Mouse (Mus musculus) erythroblast, adult 5-6 weeks (primary cell): ENCODE data around the gene Slc22a5. TPM values are rescaled to one million over a fixed set of nuclear protein-coding genes. Genes with fewer than 3 reads are reported as not detected.

Experiments used
- ATAC-seq: replicated peaks from 2 replicates; pipeline ENCODE4 v1.8.0; 2016; ENCODE audit warnings: moderate number of reproducible peaks, mild to moderate bottlenecking, moderate TSS enrichment, inconsistent platforms; ENCODE audit not compliant: poor library complexity, low FRiP score, severe bottlenecking
- total RNA-seq, 2 experiments: library from RNA; stranded (forward) in 1 of 2; stranded (reverse) in 1 of 2; fragments of 150-400 nt in 1 of 2; fragments of 200-764, 138-1000 nt in 1 of 2; gene quantifications; 2 replicates each; pipeline versions ENCODE4 v1.2.3 to v1.2.4; 2015 to 2017; ENCODE audit warnings: low replicate concordance in 2 of 2

Slc22a5 gene
- total RNA-seq, 2 experiments from 2014 or later: 2.1 to 2.4 TPM

DNA sequence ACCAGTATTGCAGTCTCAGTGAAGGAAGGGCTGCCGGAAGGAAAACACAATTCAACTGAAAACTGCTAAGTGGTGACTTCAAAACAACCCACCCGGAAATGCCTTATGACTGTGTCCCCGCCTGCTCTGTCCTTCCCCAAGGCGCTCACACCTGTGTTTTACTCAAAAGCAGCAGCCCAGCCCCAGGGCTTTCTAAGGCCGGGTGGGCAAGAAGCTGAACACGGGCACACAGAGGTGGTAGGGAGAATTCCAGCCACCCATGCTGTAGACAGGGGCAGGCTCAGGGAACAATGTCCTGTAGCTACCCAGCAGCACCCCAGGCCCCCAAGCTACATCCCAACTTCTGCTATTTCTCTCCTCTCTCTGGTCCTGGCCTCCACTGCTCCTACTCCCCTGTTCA, 45.8 kb downstream of the Slc22a5 start:
- ATAC-seq: no peak

DNA sequence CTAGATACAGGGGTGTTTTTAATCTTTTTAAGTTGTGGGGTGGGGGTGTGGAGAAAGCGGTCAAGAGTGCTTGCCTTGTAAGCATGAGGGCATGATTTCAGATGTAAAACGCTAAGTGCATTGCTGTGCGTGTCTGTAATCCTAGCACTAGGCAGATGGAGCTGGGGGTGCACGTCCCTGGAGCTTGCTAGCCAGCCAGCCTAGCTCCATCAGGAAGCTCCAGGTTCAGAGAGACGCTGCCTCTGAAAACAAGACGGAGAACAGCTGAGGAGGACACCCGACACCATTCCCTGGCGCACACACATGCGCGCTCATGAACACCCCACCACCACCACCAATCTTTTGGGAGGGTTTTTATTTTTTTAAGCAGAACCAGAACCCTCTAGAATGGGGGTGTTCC, 48.4 kb downstream of the Slc22a5 start:
- no peak for ATAC-seq

DNA sequence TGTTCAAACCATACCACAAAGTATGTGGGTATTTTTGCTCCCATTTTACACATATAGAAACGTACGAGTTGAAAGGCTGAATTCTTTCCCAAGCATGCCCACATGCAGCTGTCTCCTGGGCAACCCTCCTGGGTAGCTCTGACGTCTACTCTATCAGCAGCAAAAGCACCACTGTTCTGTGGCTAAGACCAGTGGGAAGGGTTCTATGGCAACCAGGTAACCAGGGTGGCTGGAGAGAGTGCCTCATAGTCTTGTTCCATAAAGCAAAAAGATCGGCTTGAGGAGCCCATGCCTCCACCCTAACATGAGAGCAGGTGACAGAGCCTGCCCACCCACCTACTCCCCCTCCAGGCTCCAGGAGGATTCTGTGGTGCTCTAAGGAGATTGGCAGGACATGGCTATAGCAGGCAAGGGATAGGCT, 49.3 kb downstream of the Slc22a5 start:
- ATAC-seq: no peak

DNA sequence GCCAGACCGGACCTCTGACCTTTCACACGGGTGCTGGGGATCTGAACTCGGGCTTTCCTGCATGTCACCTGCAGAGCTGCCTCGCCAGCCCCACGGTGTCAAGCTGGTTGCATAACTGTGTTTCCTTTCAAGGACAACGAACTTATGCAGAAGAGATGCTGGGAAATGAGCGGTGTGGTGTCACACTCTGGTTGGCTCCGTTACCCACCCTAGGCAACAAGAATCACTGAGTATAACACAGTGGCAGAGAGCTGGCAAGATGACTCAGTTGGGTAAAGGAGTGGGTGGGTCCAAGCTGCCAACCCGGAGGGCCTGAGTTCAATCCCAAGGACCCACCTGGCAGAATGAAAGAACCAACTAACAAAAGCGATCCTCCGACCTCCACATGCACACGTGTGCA, 49.9 kb downstream of the Slc22a5 start:
- no peak for ATAC-seq

DNA sequence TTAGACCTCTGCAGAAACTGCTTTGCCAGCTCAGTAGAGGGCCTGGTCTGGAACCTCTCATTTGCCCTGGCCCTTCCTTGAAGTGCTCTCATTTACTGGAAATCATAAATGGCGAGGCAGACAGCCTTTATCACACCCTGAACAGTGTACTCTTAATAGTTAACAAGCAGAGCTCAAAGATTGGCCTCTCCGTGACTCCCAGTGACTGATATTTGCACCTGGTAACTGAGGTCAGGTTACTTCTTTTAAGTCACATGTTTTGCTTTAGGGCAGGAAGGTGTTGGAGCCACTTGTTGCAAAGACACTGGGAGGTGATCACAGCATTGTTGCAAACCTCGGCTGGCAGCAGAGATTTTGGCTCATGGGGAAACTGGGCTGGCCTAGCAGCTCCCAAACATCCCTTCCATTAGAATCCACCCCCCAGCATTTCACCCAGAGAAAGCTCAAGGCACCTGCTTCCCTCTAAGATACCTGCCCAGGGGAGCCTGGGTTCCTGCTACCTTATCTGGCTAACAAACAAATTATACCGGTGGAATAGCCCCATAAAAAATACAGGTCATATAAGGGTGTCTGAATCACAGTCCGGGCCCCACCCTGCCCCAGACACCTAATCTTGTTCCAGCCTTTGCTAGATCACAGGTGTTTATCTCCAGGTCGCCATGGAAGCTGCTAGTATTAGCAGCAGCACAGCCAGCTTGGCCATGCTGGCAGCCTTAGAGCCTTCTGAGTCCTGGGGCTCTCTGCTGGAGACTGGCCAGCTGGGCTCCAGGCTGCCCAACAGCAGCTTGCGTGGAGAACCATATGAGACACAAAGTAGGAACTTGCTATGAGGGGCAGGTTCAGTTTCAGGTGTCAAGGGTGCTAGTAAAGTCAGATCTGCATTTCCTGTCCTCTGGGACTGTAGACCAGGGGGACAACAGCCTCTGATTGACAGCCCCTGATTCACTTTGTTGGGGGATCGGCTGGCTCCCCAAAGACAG, 51.5 kb downstream of the Slc22a5 start:
- no peak for ATAC-seq

DNA sequence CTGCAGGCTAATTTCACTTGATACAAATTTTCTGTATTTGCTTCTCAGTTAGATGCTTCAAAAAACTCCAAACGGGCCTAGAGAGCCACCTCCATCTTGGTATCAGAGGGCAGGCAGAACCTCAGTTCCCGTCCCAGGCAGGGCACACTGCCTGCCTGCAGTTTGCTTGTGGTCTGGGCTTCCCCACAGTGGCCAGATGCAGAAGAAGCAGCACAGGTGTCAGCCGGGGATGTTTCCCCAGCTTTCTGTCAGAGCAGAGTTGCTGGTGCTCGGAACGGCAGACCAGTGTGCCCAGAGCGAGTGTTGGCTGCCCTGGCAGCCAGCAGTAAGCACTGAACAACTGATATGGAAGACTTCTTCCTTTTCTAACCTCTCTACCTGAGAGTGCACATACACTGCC, 52.3 kb downstream of the Slc22a5 start:
- ATAC-seq: no peak

DNA sequence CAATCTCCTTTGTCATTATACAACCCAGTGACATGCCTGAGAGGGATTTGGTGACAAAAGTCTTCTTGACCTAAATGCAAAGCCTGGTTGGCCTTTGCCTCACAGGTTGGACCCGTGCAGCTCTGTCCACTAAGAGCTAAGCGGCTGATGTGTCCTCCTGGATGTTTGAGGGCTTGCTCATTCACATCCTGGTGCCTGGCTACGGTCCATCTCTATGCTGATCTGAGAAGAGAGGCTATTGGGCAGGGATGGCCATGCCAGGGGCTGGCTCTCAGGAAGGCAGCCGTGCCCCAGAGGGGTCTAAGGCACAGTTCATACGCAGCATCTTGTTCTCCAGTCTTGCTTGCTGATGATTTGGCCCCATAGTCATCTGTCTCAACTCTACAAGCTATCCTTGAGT, 53.7 kb downstream of the Slc22a5 start:
- no peak for ATAC-seq

DNA sequence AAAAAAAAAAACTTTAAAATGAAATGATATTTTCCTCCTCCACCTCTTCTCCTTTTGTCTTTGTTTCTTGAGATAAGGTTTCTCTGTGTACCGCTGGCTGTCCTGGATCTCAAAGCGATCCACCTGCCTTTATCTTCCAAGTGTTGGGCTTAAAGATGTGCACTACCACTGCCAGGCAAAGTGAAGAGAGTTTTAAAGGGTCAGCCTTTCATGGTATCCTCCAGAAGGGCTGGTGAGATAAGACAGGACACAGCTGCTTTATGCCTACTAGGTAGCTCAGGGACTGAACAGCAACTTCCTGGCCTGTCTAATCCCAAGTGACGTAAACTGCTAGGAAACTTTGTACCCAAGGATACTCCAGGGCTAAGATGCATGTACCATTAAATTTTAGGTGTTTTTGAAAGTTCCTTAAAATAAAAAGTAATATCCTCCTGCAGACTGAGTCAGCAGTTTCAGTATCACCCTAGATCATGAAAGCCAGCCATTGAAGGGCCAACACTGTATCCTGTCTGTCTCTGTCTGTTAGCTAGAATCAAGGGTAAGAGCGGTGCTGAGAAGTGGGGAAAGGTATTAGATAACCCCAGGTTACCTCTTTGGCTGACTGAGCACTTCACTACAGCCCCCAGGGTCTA, 56.0 kb downstream of the Slc22a5 start:
- no peak for ATAC-seq

DNA sequence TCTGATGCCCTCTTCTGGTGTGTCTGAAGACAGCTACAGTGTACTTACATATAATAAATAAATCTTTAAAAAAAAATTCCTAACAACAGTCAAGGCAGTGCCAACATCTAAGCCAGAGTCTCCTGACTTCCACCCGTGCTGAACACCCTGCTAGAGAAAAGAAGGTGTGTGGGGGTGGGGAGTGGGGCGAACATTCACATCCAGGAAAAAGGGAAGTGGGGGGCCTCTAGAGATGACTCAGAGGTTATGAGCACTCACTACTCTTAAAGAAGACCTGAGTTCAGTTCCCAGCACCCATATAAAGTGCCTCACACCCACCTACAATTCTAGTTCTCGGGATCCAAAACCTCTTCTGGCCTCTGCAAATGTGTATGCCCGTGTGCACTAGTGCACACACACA, 66.1 kb downstream of the Slc22a5 start:
- ATAC-seq: no peak

DNA sequence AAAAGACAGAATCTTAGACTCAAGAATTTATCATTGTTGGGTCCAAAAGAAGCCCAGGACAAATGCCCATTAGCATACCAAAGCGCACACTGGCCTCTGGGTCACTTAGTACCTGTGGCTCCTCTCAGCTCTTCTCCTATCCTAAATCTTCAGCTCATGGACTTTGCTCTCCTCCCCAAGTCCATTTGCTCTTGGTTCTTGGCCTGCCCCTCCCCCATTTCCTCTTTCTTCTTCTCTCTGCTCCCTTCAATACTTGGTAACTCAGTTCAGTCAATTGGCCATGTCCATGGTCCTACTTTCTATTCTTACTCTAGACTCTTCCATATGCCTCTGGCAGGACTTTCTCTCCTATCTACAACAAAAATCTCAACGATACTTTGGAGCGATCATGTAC, 69.5 kb downstream of the Slc22a5 start:
- ATAC-seq: no peak

DNA sequence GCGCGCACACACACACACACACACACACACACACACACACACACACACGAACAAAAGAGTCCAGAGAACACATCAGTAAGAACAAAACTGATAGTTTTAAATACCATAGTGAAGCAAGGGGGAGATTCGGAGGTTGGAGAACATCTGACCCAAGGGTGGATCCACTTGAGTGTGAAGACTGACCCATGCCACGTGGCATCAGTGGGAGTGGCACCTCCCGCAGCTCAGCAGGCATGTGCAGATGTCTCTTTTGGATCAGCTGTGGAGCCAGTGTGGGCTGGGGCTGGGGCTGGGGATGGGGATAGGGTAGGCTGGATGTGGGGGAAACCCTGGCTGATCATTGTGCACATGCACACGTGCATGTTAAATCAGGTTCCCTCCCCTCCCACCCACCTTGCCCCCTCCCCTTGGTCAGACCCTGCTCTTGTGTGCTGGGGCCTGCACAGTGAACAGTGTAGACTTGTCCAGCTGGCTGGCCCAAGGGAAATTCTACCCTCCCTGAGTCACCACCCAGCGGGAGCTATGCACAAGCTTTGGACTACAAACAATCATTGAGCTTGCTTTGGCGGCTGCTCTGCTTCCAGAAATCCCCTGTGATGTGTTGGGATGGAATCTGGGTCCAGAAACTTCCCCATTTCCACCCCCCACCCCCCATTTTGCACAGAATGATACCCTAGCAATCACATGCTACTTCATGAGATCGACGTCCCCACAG, 70.1 kb downstream of the Slc22a5 start:
- no peak for ATAC-seq

DNA sequence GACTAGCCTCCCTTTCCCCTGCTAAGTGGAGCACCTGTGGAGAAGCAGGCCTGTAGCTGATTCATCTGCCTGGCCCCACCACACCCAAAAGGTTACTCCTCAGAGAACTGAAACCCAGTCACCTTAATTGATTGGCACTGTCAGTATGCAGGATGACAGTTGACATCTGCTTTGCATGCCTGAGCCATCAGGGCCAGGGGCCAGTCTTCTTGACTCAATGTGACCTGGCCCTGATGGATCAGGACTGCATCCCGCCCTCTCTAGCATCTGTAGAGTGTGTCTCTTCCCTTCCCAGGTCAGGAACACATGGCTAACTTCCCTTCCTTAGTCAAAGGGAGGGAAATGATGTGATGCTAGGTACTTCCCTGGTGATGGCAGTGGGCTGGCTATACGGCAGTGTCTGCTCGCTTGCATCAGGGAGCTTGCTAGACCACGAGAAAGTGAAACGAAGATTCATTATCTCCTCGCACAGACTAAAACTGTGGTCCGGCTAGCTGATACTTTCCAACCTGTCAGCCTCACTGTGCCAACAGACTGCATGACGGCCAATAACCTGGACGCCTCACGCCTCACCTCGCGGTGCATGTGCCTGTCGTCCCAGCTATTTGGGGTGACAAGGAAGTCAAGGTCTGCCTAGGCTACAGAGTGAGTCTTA, 70.8 kb downstream of the Slc22a5 start:
- no peak for ATAC-seq

DNA sequence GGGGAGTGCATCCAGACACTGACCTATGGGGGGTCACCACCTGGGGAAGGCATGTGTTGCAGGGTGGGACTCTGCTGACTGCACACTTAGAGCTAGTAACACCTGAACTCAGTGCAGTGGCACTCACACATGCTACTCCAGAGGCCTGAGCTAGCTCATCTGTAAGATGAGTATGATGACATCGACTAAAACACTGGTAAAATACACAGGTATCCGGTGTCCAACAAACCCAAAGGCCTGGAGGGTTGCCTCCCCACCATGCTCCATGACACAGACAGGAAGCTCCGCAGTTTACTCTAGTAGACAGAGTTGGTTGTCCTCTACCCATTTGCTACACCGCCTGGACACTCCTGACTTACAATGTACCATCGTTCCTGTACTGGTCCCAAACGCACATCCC, 71.9 kb downstream of the Slc22a5 start:
- ATAC-seq: no peak; the same call in 1 of the 2 replicates

DNA sequence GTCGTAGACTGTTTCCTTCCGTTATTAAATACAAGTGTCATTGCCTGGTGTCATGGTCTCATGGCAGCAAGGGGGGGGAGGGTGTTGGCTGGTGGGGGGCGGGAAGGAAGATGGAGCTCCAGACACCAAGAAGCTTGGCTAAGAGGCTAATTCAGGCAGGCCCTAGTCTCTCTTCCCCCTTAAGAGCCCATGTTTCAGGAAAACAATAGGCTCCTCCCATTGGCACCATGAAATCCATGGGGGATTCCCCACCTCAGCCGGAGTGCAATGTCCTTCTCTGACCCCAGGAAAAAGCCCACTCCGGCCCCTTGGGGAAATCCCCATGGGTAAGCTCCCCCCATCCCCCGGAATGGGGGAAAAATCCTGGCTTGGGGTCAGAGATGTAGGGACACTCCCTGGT, 72.7 kb downstream of the Slc22a5 start:
- ATAC-seq: no peak

DNA sequence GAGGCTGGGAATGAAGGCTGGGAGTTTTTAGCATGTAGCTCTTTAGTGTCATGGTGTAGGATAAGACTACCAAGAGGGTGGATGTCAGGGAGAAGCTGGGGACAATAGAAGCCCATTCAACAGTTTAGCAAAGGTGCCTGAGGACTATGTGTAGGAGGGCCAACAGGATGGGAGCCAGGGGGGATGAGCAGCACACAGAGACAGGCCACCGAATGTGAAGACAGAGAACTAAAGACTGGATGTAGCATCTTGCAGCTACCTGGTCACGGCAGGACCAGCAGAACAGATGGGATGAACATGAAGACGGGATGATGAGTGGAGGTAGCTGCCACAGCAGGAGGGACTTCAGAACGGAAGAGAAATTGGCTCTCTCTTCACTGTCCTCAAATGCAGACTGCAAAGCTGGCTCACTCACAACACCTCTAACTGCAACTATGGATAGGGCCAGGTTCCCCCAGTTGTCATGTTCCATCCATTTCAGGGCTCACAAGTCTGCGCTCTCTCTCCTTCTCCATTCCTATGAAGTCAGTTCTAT, 74.6 kb downstream of the Slc22a5 start:
- ATAC-seq: no peak

DNA sequence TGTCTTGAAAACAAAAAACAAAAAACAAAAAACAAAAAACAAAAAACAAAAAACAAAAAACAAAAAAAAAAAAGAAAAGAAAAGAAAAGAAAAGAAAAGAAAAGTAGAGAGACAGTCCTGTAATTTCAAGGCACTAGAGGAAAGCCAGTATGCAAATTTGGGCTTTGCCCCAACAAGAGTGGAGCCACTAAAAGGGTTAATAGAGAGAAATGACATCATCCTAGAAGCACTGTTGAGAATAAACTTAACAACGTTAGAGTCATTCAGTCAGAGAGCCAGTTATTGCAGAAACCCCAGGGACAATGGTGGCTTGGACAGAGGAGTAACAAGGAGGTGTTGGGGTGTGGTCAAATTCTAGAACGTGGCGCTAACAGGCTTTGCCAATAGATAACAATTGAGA, 76.7 kb downstream of the Slc22a5 start:
- ATAC-seq: no peak
